Mouse (Mus musculus): ENCODE results near the gene Olfr1484. TPM values are rescaled to one million over a fixed set of nuclear protein-coding genes. Genes with fewer than 3 reads are reported as not detected.
"Not testable (repeated sequence)": the region's sequence is repeated elsewhere in the genome, so short reads cannot be mapped to it uniquely, and the experiment has no call there.

Olfr1484 gene
- not detected in 2 replicates for polyA plus RNA-seq (2015; fragmentation: Nextera tagmentation; extraction: Ambion mirVana)

GRCm38 (mm10) chr19:13583211-13583610 is at the start of gene Olfr1484:
Olfr1484 (plus strand) TSS chr19:13583511.
- H3K27ac ChIP-seq (replicated peaks), result no peak within 1 kb of the TSS

GRCm38 (mm10) chr19:13617075-13617474 is 33.8 kb downstream of the Olfr1484 start, which contains the start of gene Olfr1487:
Olfr1487 (plus strand) TSS chr19:13617375.
- not testable (repeated sequence) for ATAC-seq (ENCODE audit: low read depth); H3K27me3 ChIP-seq; H3K36me3 ChIP-seq; H3K27ac ChIP-seq (replicated peaks); H3K9ac ChIP-seq; H3K4me2 ChIP-seq; H3K4me3 ChIP-seq; H3K4me1 ChIP-seq (replicated peaks)
- peaks cover 19% of the 10 kb centered on the region; the same call in 1 of the 2 replicates for H3K9me3 ChIP-seq
- 96% methylated on average over 2 of the region's 2 CpGs for WGBS

More at GRCm38 (mm10) chr19:13583211-13583610, at the start of gene Olfr1484:
- H3K9me3 ChIP-seq, result 0 out of 2 replicates have a peak, but pooled peaks cover 4% of the 10 kb centered on the region
- no peak within 1 kb of the TSS for H3K4me3 ChIP-seq
- no peaks in the 10 kb centered on the region for H3K36me3 ChIP-seq
- no peak within 1 kb of the TSS for H3K9ac ChIP-seq
- no peak within 1 kb of the TSS for H3K4me2 ChIP-seq
- no peak for ATAC-seq (ENCODE audit: low read depth)
- no peaks in the 10 kb centered on the region for H3K27me3 ChIP-seq
- WGBS, result 95% methylated on average over 1 of the region's 1 CpGs
- no peaks in the 10 kb centered on the region for H3K4me1 ChIP-seq (replicated peaks)

- no peaks in the 10 kb centered on the region for H3K9me3 ChIP-seq
Measured at GRCm38 (mm10) chr19:13631321-13631720, 48.0 kb downstream of the Olfr1484 start, which contains the start of gene Olfr1489. Olfr1489 (plus strand) TSS chr19:13631621.

More at GRCm38 (mm10) chr19:13631321-13631720, 48.0 kb downstream of the Olfr1484 start, which contains the start of gene Olfr1489:
- no peaks in the 10 kb centered on the region for H3K4me1 ChIP-seq (replicated peaks)
- H3K27me3 ChIP-seq, result no peaks in the 10 kb centered on the region
- no peak for ATAC-seq (ENCODE audit: low read depth)
- H3K27ac ChIP-seq (replicated peaks), result no peak within 1 kb of the TSS
- WGBS, result 91% methylated on average over 1 of the region's 1 CpGs
- no peaks in the 10 kb centered on the region for H3K36me3 ChIP-seq
- H3K9ac ChIP-seq, result no peak within 1 kb of the TSS
- H3K4me3 ChIP-seq, result no peak within 1 kb of the TSS
- no peak within 1 kb of the TSS for H3K4me2 ChIP-seq

Small RNA genes lying within 50 kb of the gene (microRNA-seq; reads per million reads assigned to microRNA genes)
- gene Gm22323, result not detected
- not detected for gene Gm23931

Other genes starting within 250 kb of the Olfr1484 start
- gene Olfr1466, start 244.6 kb upstream of the Olfr1484 start, polyA plus RNA-seq (2015; fragmentation: Nextera tagmentation; extraction: Ambion mirVana), result not detected in 2 replicates
- not detected in 2 replicates for gene Olfr1467, start 221.3 kb upstream of the Olfr1484 start, polyA plus RNA-seq (2015; fragmentation: Nextera tagmentation; extraction: Ambion mirVana)
- not detected in 2 replicates for gene Olfr1469, start 175.7 kb upstream of the Olfr1484 start, polyA plus RNA-seq (2015; fragmentation: Nextera tagmentation; extraction: Ambion mirVana)
- gene Olfr1471, start 140.1 kb upstream of the Olfr1484 start, polyA plus RNA-seq (2015; fragmentation: Nextera tagmentation; extraction: Ambion mirVana), result not detected in 2 replicates
- gene Olfr1472, start 127.4 kb upstream of the Olfr1484 start, polyA plus RNA-seq (2015; fragmentation: Nextera tagmentation; extraction: Ambion mirVana), result not detected in 2 replicates
- gene Olfr1474, start 113.9 kb upstream of the Olfr1484 start, polyA plus RNA-seq (2015; fragmentation: Nextera tagmentation; extraction: Ambion mirVana), result not detected in 2 replicates
- gene Olfr1475, start 103.3 kb upstream of the Olfr1484 start, polyA plus RNA-seq (2015; fragmentation: Nextera tagmentation; extraction: Ambion mirVana), result not detected in 2 replicates
- not detected in 2 replicates for gene Olfr1477, start 83.0 kb upstream of the Olfr1484 start, polyA plus RNA-seq (2015; fragmentation: Nextera tagmentation; extraction: Ambion mirVana)
- not detected in 2 replicates for gene Olfr1480, start 55.6 kb upstream of the Olfr1484 start, polyA plus RNA-seq (2015; fragmentation: Nextera tagmentation; extraction: Ambion mirVana)
- gene Olfr1487, start 33.9 kb downstream of the Olfr1484 start, polyA plus RNA-seq (2015; fragmentation: Nextera tagmentation; extraction: Ambion mirVana), result not detected in 2 replicates
- not detected in 2 replicates for gene Olfr1489, start 48.1 kb downstream of the Olfr1484 start, polyA plus RNA-seq (2015; fragmentation: Nextera tagmentation; extraction: Ambion mirVana)
- gene Olfr1490, start 67.6 kb downstream of the Olfr1484 start, polyA plus RNA-seq (2015; fragmentation: Nextera tagmentation; extraction: Ambion mirVana), result not detected in 2 replicates
- gene Olfr1491, start 113.8 kb downstream of the Olfr1484 start, polyA plus RNA-seq (2015; fragmentation: Nextera tagmentation; extraction: Ambion mirVana), result not detected in 2 replicates
- gene Olfr1493-ps1, start 139.8 kb downstream of the Olfr1484 start, polyA plus RNA-seq (2015; fragmentation: Nextera tagmentation; extraction: Ambion mirVana), result not detected in 2 replicates
- not detected in 2 replicates for gene Olfr1494, start 156.2 kb downstream of the Olfr1484 start, polyA plus RNA-seq (2015; fragmentation: Nextera tagmentation; extraction: Ambion mirVana)
- gene Olfr1495, start 181.1 kb downstream of the Olfr1484 start, polyA plus RNA-seq (2015; fragmentation: Nextera tagmentation; extraction: Ambion mirVana), result not detected in 2 replicates
- gene Olfr1496, start 194.4 kb downstream of the Olfr1484 start, polyA plus RNA-seq (2015; fragmentation: Nextera tagmentation; extraction: Ambion mirVana), result not detected in 2 replicates
- gene Olfr1497, start 214.7 kb downstream of the Olfr1484 start, polyA plus RNA-seq (2015; fragmentation: Nextera tagmentation; extraction: Ambion mirVana), result not detected in 2 replicates
- not detected in 2 replicates for gene Olfr1499, start 235.9 kb downstream of the Olfr1484 start, polyA plus RNA-seq (2015; fragmentation: Nextera tagmentation; extraction: Ambion mirVana)
- not detected in 2 replicates for gene Olfr1500, start 247.0 kb downstream of the Olfr1484 start, polyA plus RNA-seq (2015; fragmentation: Nextera tagmentation; extraction: Ambion mirVana)

Measured in neural tube, embryonic 13.5 days (tissue).